Mouse (Mus musculus) heart, embryonic 12.5 days (tissue): ENCODE results near the gene Sord. TPM values are rescaled to one million over a fixed set of nuclear protein-coding genes. Genes with fewer than 3 reads are reported as not detected.

ENCODE experiments used
- ATAC-seq: fragments of 200-750 bp; cut with Nextera tagmentation; 2 replicates; pipeline ENCODE4 v1.8.0; 2017; ENCODE audit warnings: moderate TSS enrichment, moderate library complexity; ENCODE audit not compliant: insufficient number of reproducible peaks, low FRiP score
- H3K27ac ChIP-seq: fragments of 300-500 bp; sonication (generic); 2 replicates; pipeline ENCODE4 v1.5.1; 2016; ENCODE audit warnings: mild to moderate bottlenecking, moderate library complexity; ENCODE audit not compliant: poor library complexity, severe bottlenecking
- H3K27me3 ChIP-seq: fragments of 300-500 bp; sonication (generic); replicated peaks from 2 replicates; pipeline ENCODE4 v1.6.1; 2016; ENCODE audit warnings: mild to moderate bottlenecking, moderate library complexity
- H3K36me3 ChIP-seq: fragments of 300-500 bp; sonication (generic); 2 replicates; pipeline ENCODE4 v1.6.1; 2016; ENCODE audit warnings: mild to moderate bottlenecking, moderate library complexity
- H3K4me1 ChIP-seq: fragments of 300-500 bp; sonication (generic); replicated peaks from 2 replicates; pipeline ENCODE4 v1.6.1; 2016; ENCODE audit warnings: mild to moderate bottlenecking
- H3K4me2 ChIP-seq: fragments of 300-500 bp; sonication (generic); 2 replicates; pipeline ENCODE4 v1.6.1; 2016; ENCODE audit warnings: mild to moderate bottlenecking, moderate library complexity
- H3K4me3 ChIP-seq: fragments of 300-500 bp; sonication (generic); 2 replicates; pipeline ENCODE4 v1.5.1; 2016; ENCODE audit warnings: mild to moderate bottlenecking
- H3K9ac ChIP-seq: fragments of 300-500 bp; sonication (generic); 2 replicates; pipeline ENCODE4 v1.6.1; 2016; ENCODE audit warnings: mild to moderate bottlenecking, moderate library complexity
- H3K9me3 ChIP-seq: fragments of 300-500 bp; sonication (generic); replicated peaks from 2 replicates; pipeline ENCODE4 v1.6.1; 2016; ENCODE audit warnings: mild to moderate bottlenecking, moderate library complexity
- WGBS: fragments of 180-500 bp; shearing (Covaris S2); methylation state at CpG from one replicate; pipeline ENCODE4 v1.1.7; 2016; 5-methylcytosine and 5-hydroxymethylcytosine counted together
- polyA plus RNA-seq: library from polyadenylated mRNA; unstranded; fragments of >200 nt; fragmentation: Nextera tagmentation; extraction: Ambion mirVana; gene quantifications from 2 replicates; pipeline ENCODE4 v1.2.1, GENCODE M21; 2016

Sord gene
- polyA plus RNA-seq, 1 experiment from 2014 or later, result 55.2 TPM

- Histone ChIP-seq H3K36me3 (no peaks in the 10 kb centered on the region), H3K4me1 (peaks cover 8% of the 10 kb centered on the region), H3K4me3 (no peak overlapping the region), H3K27me3 (no peaks in the 10 kb centered on the region), H3K27ac (no peak overlapping the region), H3K9ac (no peak overlapping the region), H3K4me2 (no peak overlapping the region), H3K9me3 (no peaks in the 10 kb centered on the region)
- ATAC-seq, result no peak
- WGBS, result 79% methylated on average over 4 of the region's 4 CpGs
These were observed 6.7 kb downstream of the Sord start for GRCm38 (mm10) chr2:122241226-122241625.

- 71% methylated on average over 6 of the region's 6 CpGs for WGBS
- H3K4me2 ChIP-seq, result no peak overlapping the region
- ATAC-seq, result no peak
These were observed 7.4 kb downstream of the Sord start for GRCm38 (mm10) chr2:122241935-122242334.

GRCm38 (mm10) chr2:122243671-122244131, 9.2 kb downstream of the Sord start:
- Histone ChIP-seq H3K9me3 (no peaks in the 10 kb centered on the region), H3K4me2 (no peak overlapping the region), H3K4me1 (peaks cover 4% of the 10 kb centered on the region), H3K36me3 (0 out of 2 replicates have a peak, but pooled peaks cover 8% of the 10 kb centered on the region), H3K9ac (no peak overlapping the region), H3K27ac (no peak overlapping the region), H3K27me3 (no peaks in the 10 kb centered on the region), H3K4me3 (no peak overlapping the region)
- ATAC-seq, result peak; percentile 68
- 2% methylated on average over 3 of the region's 3 CpGs for WGBS

More at GRCm38 (mm10) chr2:122241935-122242334, 7.4 kb downstream of the Sord start:
- no peaks in the 10 kb centered on the region for H3K9me3 ChIP-seq
- H3K27me3 ChIP-seq, result no peaks in the 10 kb centered on the region
- no peak overlapping the region for H3K4me3 ChIP-seq
- peaks cover 8% of the 10 kb centered on the region for H3K4me1 ChIP-seq
- H3K27ac ChIP-seq, result no peak overlapping the region
- no peaks in the 10 kb centered on the region for H3K36me3 ChIP-seq
- no peak overlapping the region for H3K9ac ChIP-seq

- ATAC-seq, result no peak
- no peaks in the 10 kb centered on the region for H3K27me3 ChIP-seq
- no peak overlapping the region for H3K4me3 ChIP-seq
- H3K4me2 ChIP-seq, result no peak overlapping the region
- peaks cover 4% of the 10 kb centered on the region; the same call in 1 of the 2 replicates for H3K4me1 ChIP-seq
- WGBS, result 75% methylated on average over 10 of the region's 10 CpGs
- H3K9me3 ChIP-seq, result no peaks in the 10 kb centered on the region
- H3K36me3 ChIP-seq, result peaks cover 24% of the 10 kb centered on the region
- H3K9ac ChIP-seq, result no peak overlapping the region
- H3K27ac ChIP-seq, result no peak overlapping the region
These were observed 13.2 kb downstream of the Sord start for GRCm38 (mm10) chr2:122247786-122248185.

GRCm38 (mm10) chr2:122255997-122256396, 21.4 kb downstream of the Sord start:
- Histone ChIP-seq H3K9ac (no peak overlapping the region), H3K4me1 (no peaks in the 10 kb centered on the region), H3K27me3 (no peaks in the 10 kb centered on the region), H3K36me3 (peaks cover 52% of the 10 kb centered on the region), H3K4me2 (no peak overlapping the region), H3K4me3 (no peak overlapping the region), H3K27ac (no peak overlapping the region), H3K9me3 (no peaks in the 10 kb centered on the region)
- 92% methylated on average over 5 of the region's 5 CpGs for WGBS
- ATAC-seq, result no peak

GRCm38 (mm10) chr2:122260729-122261128, 26.2 kb downstream of the Sord start:
- Histone ChIP-seq H3K9ac (no peak overlapping the region), H3K4me2 (no peak overlapping the region), H3K36me3 (peaks cover 60% of the 10 kb centered on the region), H3K4me1 (no peaks in the 10 kb centered on the region), H3K4me3 (no peak overlapping the region), H3K27me3 (no peaks in the 10 kb centered on the region), H3K27ac (no peak overlapping the region), H3K9me3 (no peaks in the 10 kb centered on the region)
- no peak for ATAC-seq
- 80% methylated on average over 5 of the region's 5 CpGs for WGBS

GRCm38 (mm10) chr2:122264690-122265089, 30.1 kb downstream of the Sord start:
- Histone ChIP-seq H3K36me3 (peaks cover 26% of the 10 kb centered on the region), H3K4me1 (no peaks in the 10 kb centered on the region), H3K9ac (no peak overlapping the region), H3K9me3 (no peaks in the 10 kb centered on the region), H3K27me3 (no peaks in the 10 kb centered on the region), H3K27ac (no peak overlapping the region), H3K4me3 (no peak overlapping the region), H3K4me2 (no peak overlapping the region)
- no peak for ATAC-seq
- WGBS, result 73% methylated on average over 3 of the region's 3 CpGs

GRCm38 (mm10) chr2:122266407-122267193, 32.1 kb downstream of the Sord start:
- no peak overlapping the region for H3K4me3 ChIP-seq
- H3K4me2 ChIP-seq, result no peak overlapping the region
- no peaks in the 10 kb centered on the region for H3K27me3 ChIP-seq
- no peak overlapping the region for H3K9ac ChIP-seq
- no peaks in the 10 kb centered on the region for H3K4me1 ChIP-seq
- peaks cover 15% of the 10 kb centered on the region for H3K36me3 ChIP-seq
- no peaks in the 10 kb centered on the region for H3K9me3 ChIP-seq
- no peak for ATAC-seq
- H3K27ac ChIP-seq, result no peak overlapping the region
- WGBS, result 82% methylated on average over 7 of the region's 7 CpGs

GRCm38 (mm10) chr2:122278769-122279168, 44.2 kb downstream of the Sord start:
- peaks cover 3% of the 10 kb centered on the region for H3K27me3 ChIP-seq

GRCm38 (mm10) chr2:122284091-122284490, 49.5 kb downstream of the Sord start:
- no peak overlapping the region for H3K9ac ChIP-seq
- no peak overlapping the region for H3K4me2 ChIP-seq
- peaks cover 6% of the 10 kb centered on the region for H3K27me3 ChIP-seq
- no peak overlapping the region for H3K4me3 ChIP-seq
- no peak overlapping the region for H3K27ac ChIP-seq
- no peak for ATAC-seq
- H3K36me3 ChIP-seq, result no peaks in the 10 kb centered on the region
- 81% methylated on average over 9 of the region's 9 CpGs for WGBS
- peaks cover 4% of the 10 kb centered on the region; the same call in 1 of the 2 replicates for H3K9me3 ChIP-seq
- H3K4me1 ChIP-seq, result peaks cover 5% of the 10 kb centered on the region; the same call in 1 of the 2 replicates

More at GRCm38 (mm10) chr2:122278769-122279168, 44.2 kb downstream of the Sord start:
- H3K27ac ChIP-seq, result no peak overlapping the region
- WGBS, result 69% methylated on average over 3 of the region's 3 CpGs
- no peak overlapping the region for H3K4me2 ChIP-seq
- ATAC-seq, result no peak
- H3K4me3 ChIP-seq, result no peak overlapping the region
- H3K9ac ChIP-seq, result no peak overlapping the region
- H3K4me1 ChIP-seq, result no peaks in the 10 kb centered on the region
- H3K9me3 ChIP-seq, result peaks cover 4% of the 10 kb centered on the region; the same call in 1 of the 2 replicates
- no peaks in the 10 kb centered on the region for H3K36me3 ChIP-seq

- no peak overlapping the region for H3K4me3 ChIP-seq
These were observed 51.6 kb downstream of the Sord start for GRCm38 (mm10) chr2:122286137-122286536.

More at GRCm38 (mm10) chr2:122286137-122286536, 51.6 kb downstream of the Sord start:
- Histone ChIP-seq H3K9ac (no peak overlapping the region), H3K9me3 (peaks cover 4% of the 10 kb centered on the region; the same call in 1 of the 2 replicates), H3K27ac (no peak overlapping the region), H3K36me3 (no peaks in the 10 kb centered on the region), H3K4me1 (peaks cover 5% of the 10 kb centered on the region; the same call in 1 of the 2 replicates), H3K27me3 (peaks cover 15% of the 10 kb centered on the region), H3K4me2 (no peak overlapping the region)
- 55% methylated on average over 7 of the region's 7 CpGs for WGBS
- peak; percentile 69 for ATAC-seq
